Mouse (Mus musculus): ENCODE data around the gene Smad1.

- no peak for TF ChIP-seq CTCF (IDR thresholded peaks at IDR 0.05; ENCODE audit: borderline replicate concordance, extremely low read depth, insufficient read depth, insufficient read length)
- no peak for TF ChIP-seq POLR2A (IDR thresholded peaks at IDR 0.05; ENCODE audit: borderline replicate concordance, extremely low read depth, insufficient read depth, insufficient read length, poor library complexity, severe bottlenecking)
Observed at GRCm38 (mm10) chr8:79360302-79360701, 39.0 kb downstream of the Smad1 start.
